Mouse (Mus musculus): ENCODE data around the gene Tmprss9. TPM values are rescaled to one million over a fixed set of nuclear protein-coding genes. Genes with fewer than 3 reads are reported as not detected.

Gene Tmprss9
- polyA plus RNA-seq, 1 experiment from 2014 or later: not detected

- peak; percentile 19; the same call in 1 of the 2 replicates for ATAC-seq
- H3K9me3 ChIP-seq (ENCODE audit: control insufficient read depth): no peaks in the 10 kb centered on the region
- peak overlapping the region; percentile 37 for H3K27ac ChIP-seq (ENCODE audit: low read depth, low read length)
- H3K4me1 ChIP-seq (replicated peaks; ENCODE audit: control insufficient read depth, insufficient read depth, low read length): peaks cover 32% of the 10 kb centered on the region
- H3K4me2 ChIP-seq (replicated peaks; ENCODE audit: low read depth): peak overlapping the region; percentile 71
- 17% methylated on average over 8 of the region's 8 CpGs for WGBS
- H3K9ac ChIP-seq (ENCODE audit: low read depth, low read length): no peak overlapping the region
- no peaks in the 10 kb centered on the region for H3K36me3 ChIP-seq (ENCODE audit: control insufficient read depth, insufficient read depth)
- H3K27me3 ChIP-seq (replicated peaks; ENCODE audit: control insufficient read depth, insufficient read depth, low read length): no peaks in the 10 kb centered on the region
- no peak for TF ChIP-seq CTCF (IDR thresholded peaks at IDR 0.05; ENCODE audit: low read depth)
- no peak overlapping the region for H3K4me3 ChIP-seq (ENCODE audit: low read depth, low read length)
Measured at GRCm38 (mm10) chr10:80940320-80940987, 68.8 kb downstream of the Tmprss9 start.

GRCm38 (mm10) chr10:80940988-80941347 lies 69.3 kb downstream of the Tmprss9 start:
- Histone ChIP-seq H3K4me2 (replicated peaks; ENCODE audit: low read depth) (peak overlapping the region; percentile 71), H3K9me3 (ENCODE audit: control insufficient read depth) (no peaks in the 10 kb centered on the region), H3K27me3 (replicated peaks; ENCODE audit: control insufficient read depth, insufficient read depth, low read length) (no peaks in the 10 kb centered on the region), H3K36me3 (ENCODE audit: control insufficient read depth, insufficient read depth) (no peaks in the 10 kb centered on the region), H3K27ac (ENCODE audit: low read depth, low read length) (peak overlapping the region; percentile 37; the same call in 1 of the 2 replicates), H3K9ac (ENCODE audit: low read depth, low read length) (no peak overlapping the region), H3K4me3 (ENCODE audit: low read depth, low read length) (no peak overlapping the region), H3K4me1 (replicated peaks; ENCODE audit: control insufficient read depth, insufficient read depth, low read length) (peaks cover 30% of the 10 kb centered on the region)
- no peak for TF ChIP-seq CTCF (IDR thresholded peaks at IDR 0.05; ENCODE audit: low read depth)
- 46% methylated on average over 2 of the region's 2 CpGs for WGBS
- ATAC-seq: no peak

DNA sequence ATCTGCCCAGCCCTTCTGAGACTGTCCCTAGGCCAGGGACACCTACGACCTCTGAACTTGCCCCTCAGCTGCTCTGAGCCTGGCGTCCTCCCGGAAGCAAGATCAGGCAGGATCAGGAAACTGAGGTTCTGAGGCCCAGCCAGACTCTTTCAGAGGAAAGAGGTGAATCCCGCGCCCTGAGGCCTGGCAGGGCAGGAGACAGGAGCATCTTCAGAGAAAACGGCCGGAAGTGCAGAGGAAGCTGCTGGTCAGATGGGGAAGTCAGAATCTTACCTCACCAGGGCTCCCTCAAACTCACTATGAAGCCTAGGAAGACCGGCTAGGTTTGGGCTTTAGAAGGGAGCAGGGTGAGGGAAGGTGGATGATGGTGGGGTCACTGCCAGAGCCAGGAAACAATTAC lies 71.3 kb downstream of the Tmprss9 start:
- Histone ChIP-seq H3K36me3 (ENCODE audit: control insufficient read depth, insufficient read depth) (no peaks in the 10 kb centered on the region), H3K4me3 (ENCODE audit: low read depth, low read length) (no peak overlapping the region), H3K9me3 (ENCODE audit: control insufficient read depth) (no peaks in the 10 kb centered on the region), H3K27ac (ENCODE audit: low read depth, low read length) (no peak overlapping the region), H3K27me3 (replicated peaks; ENCODE audit: control insufficient read depth, insufficient read depth, low read length) (no peaks in the 10 kb centered on the region), H3K9ac (ENCODE audit: low read depth, low read length) (no peak overlapping the region), H3K4me2 (replicated peaks; ENCODE audit: low read depth) (no peak overlapping the region), H3K4me1 (replicated peaks; ENCODE audit: control insufficient read depth, insufficient read depth, low read length) (peaks cover 25% of the 10 kb centered on the region; the same call in 1 of the 2 replicates)
- no peak for ATAC-seq
- 71% methylated on average over 8 of the region's 8 CpGs for WGBS
- no peak for TF ChIP-seq CTCF (IDR thresholded peaks at IDR 0.05; ENCODE audit: low read depth)

DNA sequence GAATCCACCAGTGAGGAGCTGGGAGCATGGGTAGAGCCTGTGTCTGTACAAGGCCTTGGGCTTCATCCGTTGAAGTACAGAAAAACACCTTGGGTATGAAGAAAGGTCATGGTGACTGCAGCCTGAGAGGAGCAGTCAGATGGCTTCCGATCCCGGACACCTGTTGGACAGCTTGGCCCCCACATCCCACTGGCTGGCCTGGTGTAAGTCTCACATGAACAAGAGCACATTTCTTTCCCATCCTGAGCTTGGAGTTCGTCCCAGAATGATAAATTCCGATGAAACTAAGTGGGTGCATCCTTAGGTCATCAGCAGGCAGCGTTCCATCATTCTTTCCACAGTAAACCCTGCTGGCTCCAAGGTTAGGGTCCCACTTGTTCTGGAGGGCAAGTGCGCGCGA lies 72.1 kb downstream of the Tmprss9 start:
- no peaks in the 10 kb centered on the region for H3K27me3 ChIP-seq (replicated peaks; ENCODE audit: control insufficient read depth, insufficient read depth, low read length)
- no peak overlapping the region for H3K27ac ChIP-seq (ENCODE audit: low read depth, low read length)
- no peak for TF ChIP-seq CTCF (IDR thresholded peaks at IDR 0.05; ENCODE audit: low read depth)
- WGBS: 55% methylated on average over 9 of the region's 9 CpGs
- no peak for ATAC-seq
- H3K9ac ChIP-seq (ENCODE audit: low read depth, low read length): no peak overlapping the region
- H3K36me3 ChIP-seq (ENCODE audit: control insufficient read depth, insufficient read depth): no peaks in the 10 kb centered on the region
- peaks cover 25% of the 10 kb centered on the region; the same call in 1 of the 2 replicates for H3K4me1 ChIP-seq (replicated peaks; ENCODE audit: control insufficient read depth, insufficient read depth, low read length)
- no peak overlapping the region for H3K4me3 ChIP-seq (ENCODE audit: low read depth, low read length)
- H3K4me2 ChIP-seq (replicated peaks; ENCODE audit: low read depth): no peak overlapping the region
- H3K9me3 ChIP-seq (ENCODE audit: control insufficient read depth): no peaks in the 10 kb centered on the region

GRCm38 (mm10) chr10:80944231-80944630 lies 72.6 kb downstream of the Tmprss9 start:
- no peak overlapping the region for H3K4me2 ChIP-seq (replicated peaks; ENCODE audit: low read depth)
- no peaks in the 10 kb centered on the region for H3K9me3 ChIP-seq (ENCODE audit: control insufficient read depth)
- 85% methylated on average over 5 of the region's 5 CpGs for WGBS
- TF ChIP-seq CTCF (IDR thresholded peaks at IDR 0.05; ENCODE audit: low read depth): no peak
- ATAC-seq: no peak
- H3K9ac ChIP-seq (ENCODE audit: low read depth, low read length): no peak overlapping the region
- no peaks in the 10 kb centered on the region for H3K27me3 ChIP-seq (replicated peaks; ENCODE audit: control insufficient read depth, insufficient read depth, low read length)
- no peak overlapping the region for H3K27ac ChIP-seq (ENCODE audit: low read depth, low read length)
- H3K4me3 ChIP-seq (ENCODE audit: low read depth, low read length): no peak overlapping the region
- H3K4me1 ChIP-seq (replicated peaks; ENCODE audit: control insufficient read depth, insufficient read depth, low read length): peaks cover 21% of the 10 kb centered on the region; the same call in 1 of the 2 replicates
- H3K36me3 ChIP-seq (ENCODE audit: control insufficient read depth, insufficient read depth): no peaks in the 10 kb centered on the region

GRCm38 (mm10) chr10:80946684-80947437 lies 75.2 kb downstream of the Tmprss9 start:
- WGBS: 65% methylated on average over 14 of the region's 14 CpGs
- no peak overlapping the region for H3K4me2 ChIP-seq (replicated peaks; ENCODE audit: low read depth)
- ATAC-seq: no peak
- H3K9me3 ChIP-seq (ENCODE audit: control insufficient read depth): no peaks in the 10 kb centered on the region
- H3K9ac ChIP-seq (ENCODE audit: low read depth, low read length): no peak overlapping the region
- H3K27ac ChIP-seq (ENCODE audit: low read depth, low read length): no peak overlapping the region
- H3K27me3 ChIP-seq (replicated peaks; ENCODE audit: control insufficient read depth, insufficient read depth, low read length): no peaks in the 10 kb centered on the region
- H3K36me3 ChIP-seq (ENCODE audit: control insufficient read depth, insufficient read depth): no peaks in the 10 kb centered on the region
- no peak overlapping the region for H3K4me3 ChIP-seq (ENCODE audit: low read depth, low read length)
- H3K4me1 ChIP-seq (replicated peaks; ENCODE audit: control insufficient read depth, insufficient read depth, low read length): peaks cover 10% of the 10 kb centered on the region; the same call in 1 of the 2 replicates
- peak; percentile 64 for TF ChIP-seq CTCF (IDR thresholded peaks at IDR 0.05; ENCODE audit: low read depth)
